Mouse (Mus musculus) neural tube, embryonic 10.5 days (tissue): ENCODE measurements around the gene Dhx32.

Experiments
- DNase-seq: peaks from one replicate; pipeline ENCODE4 v3.0.0-alpha.2; 2017; ENCODE audit warnings: low spot score; ENCODE audit errors: extremely low spot score

The Dhx32 gene

DNA sequence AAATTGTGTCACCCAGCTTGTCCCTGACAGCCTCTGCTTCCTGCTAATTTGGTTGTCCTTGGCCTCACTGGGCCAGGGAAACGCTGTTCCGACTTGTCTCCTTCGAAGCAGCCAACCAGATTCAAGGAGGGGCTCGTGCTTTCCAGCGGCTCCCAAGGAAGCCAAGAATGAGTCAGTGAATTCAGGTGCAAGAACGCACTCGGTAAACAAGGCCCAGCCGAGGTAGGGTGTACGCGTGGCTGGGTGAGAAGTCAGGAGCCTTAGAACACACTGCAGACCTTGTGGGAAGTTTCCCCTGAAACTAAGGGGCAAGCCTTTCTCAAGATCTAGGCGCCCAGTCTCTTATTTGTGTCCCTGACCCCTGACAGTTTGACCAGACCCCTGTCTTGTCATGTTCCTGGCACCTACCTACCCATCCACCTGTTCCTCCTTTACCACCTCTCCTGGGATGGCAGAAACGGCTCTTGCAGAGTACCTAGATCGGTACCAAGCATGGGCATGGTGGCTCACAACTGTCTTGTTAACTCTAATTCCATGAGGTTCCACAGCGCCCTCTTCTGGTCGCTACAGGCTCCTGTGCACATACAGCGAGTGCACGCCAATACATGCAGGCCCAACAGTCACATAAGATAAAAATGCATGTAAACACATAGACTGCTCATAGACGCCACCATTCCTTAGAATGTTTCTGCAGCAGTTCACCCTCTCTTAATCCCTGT is at the start of gene Dhx32:
TSS of gene Dhx32 (minus strand) at position 10 of the 719 bp plus-strand sequence.
- peak; percentile 65 for DNase-seq

DNA sequence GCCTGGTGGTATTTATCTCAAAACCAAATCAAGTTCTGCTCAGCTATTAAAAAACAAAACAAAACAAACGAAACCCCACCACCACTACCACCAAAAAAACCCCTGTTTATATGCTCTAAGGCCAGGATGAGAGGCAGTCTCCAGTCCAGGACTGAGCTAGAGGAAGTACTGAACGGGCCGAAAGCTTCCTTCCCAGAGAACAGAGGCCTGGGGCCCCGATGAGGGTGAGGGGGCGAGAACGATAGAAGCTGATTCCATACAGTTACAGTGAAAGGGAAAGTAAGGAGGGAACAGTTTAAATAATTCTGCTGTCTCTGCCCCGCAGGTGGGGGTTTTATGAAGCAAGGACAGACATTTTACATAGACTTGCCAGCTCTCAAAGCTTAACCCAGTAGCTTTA is 47.1 kb upstream of the Dhx32 start:
- DNase-seq = no peak

DNA sequence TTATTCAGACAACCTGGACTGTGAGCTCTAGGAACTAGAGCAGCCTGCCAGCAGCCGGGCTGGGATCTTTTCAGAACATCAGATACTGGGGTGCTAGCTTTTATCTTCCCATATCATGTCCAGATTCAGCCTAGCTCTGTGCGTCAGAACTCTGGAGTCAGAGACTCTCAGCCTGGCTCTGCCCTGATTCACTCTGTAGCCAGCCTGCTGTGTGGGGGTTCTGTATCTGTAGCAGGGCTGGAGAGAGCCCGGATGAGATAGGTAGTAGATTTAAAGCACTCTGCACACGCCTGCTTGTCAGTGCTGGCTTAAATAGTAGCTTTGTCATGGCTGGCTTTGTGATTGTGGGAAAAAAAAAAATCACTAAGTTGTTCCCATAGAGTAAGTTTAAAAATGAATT is 46.0 kb upstream of the Dhx32 start:
- DNase-seq = no peak

DNA sequence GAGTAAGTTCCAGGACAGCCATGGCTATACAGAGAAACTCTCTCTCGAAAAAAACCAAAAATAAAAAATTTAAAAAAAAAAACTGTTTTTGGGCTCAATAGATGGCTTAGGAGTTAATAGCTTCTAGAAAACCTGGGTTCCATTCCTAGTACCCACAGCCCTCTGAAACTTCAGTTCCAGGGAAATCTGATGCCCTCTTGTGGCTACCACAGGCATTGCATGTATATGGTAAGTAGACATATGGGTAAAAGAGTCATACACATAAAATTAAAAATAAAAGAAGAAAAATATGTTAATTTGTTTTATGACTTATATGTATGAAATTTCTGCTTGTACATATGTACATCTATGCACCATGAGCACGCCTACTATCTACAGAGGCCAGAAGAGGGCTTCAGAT is 42.1 kb upstream of the Dhx32 start:
- no peak for DNase-seq

DNA sequence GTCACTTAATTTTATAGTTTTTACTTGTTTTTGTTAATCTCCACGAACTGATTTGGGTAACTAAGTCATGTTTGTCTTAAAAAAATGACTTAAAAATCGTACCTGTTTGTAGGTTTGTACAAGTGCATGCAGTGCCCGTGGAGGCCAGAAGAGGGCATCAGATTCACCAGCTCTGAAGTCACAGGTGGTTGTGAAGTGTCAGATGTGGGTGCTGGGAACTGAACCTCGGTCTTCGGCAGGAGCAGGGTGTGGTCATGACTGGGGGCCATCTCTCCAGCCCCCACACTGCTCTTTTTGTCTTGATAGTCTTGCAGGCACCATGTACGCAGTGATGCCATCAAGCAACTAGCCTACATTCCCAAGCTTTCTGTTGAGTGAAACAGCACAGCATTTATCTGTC is 41.2 kb upstream of the Dhx32 start:
- DNase-seq = no peak

DNA sequence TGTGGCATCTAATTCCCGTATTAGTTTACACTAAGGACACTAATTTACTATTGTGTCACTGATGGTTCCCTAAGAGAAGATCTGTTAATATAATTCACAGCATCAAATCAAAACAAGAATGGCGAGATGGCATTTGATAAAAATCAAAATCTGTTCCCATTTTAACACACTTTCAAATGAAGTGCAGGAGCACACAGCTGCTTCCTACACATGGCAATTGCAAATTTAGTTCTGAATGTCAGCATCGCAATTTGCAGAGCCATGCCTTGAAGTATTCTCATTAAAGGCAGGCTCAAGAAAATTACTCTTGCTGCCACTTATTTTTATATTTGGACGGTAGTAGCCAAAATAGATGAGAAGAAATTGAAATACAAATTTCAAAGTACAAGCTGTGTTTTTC is 30.8 kb upstream of the Dhx32 start:
- no peak for DNase-seq

DNA sequence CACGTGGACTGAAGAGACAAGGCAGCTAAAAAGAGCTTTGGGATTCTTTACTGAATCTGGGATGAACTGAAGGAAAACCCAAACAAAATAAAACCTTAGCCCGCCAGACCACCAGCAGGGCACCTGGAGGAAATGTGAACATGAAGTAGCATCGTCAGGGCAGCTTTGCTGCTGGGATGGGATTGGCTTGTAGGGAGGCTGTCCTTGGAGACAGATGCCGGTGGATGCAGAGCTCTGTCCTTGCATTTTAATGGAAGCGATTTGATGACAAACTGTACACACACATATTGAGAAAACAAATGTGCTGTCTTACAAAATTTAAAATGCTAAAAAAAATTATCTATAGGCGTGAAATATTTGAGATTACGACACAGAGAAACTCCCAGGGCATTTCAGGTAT is 30.4 kb upstream of the Dhx32 start:
- no peak for DNase-seq

DNA sequence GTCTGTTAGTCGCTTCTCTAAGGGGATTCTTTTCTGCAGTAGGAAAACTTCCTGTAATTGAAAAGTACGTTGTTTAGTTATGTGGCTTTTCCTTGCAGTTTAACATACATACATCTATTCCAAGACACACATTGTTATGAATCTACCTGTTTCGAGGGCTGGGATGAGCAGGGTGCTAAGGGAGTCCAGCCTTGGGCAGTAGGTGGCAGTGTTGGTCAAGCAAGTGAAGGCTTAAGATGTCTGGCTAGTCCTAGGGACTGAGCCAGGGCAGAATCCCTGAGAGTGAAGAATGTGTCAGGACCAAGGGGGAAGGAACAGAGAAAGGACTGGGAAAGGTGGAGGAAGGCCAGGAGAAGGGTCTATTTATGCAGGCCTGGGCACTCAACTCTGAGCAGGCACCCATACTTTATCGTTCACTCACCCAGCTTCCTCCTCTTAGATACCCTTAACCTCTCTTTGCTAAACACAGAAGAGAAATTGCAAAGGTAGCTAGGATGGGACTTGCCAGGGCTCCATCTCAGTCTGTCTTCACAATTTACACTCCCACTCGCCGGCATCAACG is 23.2 kb upstream of the Dhx32 start:
- DNase-seq = peak; percentile 55

DNA sequence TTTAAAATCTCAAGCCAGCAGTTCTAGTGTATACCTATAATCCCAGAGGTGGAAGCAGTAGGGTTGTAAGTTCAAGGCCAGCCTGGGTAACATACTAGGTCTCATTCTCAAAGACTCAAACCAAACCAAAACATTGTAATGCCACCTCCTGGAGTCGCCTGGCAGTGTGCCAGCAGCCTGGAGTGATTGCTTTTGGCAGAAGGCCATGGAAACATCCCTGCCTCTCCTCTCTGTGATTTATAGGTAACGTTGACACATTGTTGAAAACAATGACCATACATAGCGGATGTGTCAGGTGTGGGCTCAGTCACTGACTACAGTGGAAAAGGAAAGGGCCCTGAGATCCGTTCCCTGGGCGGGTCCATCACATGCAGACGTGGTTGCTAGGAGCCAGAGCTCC is 19.3 kb upstream of the Dhx32 start:
- DNase-seq = no peak

DNA sequence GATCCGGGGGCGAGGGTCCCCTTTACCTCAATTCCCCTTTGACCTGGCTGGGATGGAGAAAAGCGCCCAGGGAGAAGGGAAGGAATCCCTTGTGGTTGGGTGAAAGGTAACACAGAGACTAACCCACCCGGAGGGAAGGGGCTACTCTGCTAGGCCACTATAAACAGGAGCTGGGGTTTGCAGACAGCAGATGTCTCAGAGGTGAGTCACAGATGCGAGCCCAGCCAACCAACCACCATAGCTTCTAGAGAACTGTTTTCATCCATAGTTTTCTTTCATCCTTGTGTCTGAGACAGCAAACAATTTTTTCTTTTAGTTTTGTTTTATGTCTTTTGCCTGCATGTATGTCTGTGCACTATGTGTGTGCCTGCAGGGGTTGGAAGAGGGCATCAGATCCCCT is 17.4 kb upstream of the Dhx32 start:
- DNase-seq = no peak

DNA sequence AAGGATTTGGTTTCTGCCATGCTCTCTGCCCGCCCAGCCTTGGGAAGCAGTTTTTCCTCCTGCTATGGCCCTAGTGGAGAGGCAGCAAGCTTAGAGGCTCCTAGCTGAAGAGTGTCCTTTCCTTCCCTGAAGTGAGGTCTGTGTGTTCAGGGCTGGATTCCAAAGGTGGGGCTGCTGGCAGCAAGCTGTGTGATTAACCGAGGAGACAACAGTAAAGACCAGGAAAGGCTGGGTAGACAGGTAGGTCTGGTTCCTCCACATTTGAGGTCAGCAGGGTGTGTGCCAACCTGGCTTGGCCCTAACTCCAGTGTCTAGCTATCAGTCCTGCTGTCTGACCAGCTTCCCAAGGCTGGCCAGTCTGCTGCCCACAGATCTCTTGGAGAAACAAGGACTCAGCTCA is 12.2 kb upstream of the Dhx32 start:
- no peak for DNase-seq

DNA sequence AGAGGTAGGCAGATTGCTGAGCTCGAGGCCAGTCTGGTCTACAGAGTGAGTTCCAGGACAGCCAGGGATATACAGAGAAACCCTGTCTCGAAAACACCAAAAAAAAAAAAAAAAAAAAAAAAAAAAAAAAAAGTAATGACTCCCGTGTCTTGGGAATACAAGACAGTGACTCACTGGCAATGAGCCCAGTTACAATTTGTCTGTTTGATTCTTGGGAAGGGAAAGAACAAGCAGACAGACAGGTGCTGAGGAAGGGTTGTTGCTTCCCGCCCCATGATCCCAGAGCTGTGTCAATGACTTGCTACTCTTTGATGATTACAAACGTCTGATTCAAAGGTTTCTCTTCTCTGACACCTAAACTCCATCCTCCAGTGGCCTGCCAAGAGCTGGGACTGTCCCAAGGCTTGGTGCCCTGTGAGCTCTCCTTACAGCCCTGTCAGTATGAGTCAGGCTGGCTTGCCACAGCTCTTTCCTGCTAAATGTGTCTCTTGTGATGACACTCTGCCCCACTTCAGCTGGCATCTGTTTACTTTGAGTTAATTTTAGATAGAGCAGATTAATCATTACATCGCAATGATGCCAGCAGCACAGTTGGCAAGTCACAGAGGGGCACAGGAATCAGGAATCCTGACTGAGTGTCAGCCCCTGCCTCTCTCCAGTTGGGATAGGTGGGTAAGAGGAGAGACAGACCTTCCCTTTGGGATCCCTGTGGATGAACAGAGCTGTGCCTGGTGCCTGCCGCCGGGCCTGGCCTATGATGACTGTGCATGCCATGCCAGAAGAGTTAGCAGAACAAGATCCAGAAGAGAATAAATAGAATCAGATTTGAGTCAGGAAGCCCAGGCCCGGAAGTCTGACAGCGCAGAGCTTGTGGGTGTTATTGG is 11.0 kb upstream of the Dhx32 start:
- no peak for DNase-seq

DNA sequence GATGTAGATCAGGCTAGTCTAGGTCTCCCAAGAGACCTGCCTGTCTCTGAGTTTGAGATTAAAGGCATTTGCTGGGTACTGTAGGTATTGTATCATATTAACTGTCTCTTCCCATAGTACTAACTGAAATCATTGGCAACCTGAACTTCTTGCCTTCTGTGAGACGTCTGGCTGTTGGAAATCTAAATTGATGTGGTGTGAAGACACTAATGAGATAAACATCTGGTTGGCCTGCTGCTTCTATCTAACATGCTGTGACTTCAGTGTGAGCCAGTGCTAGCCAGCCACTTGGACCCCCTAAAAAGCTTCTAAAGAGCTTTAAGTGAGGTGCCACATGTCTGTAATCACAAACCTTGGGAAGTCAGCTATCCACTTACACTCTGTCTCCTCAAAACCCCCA is 10.2 kb upstream of the Dhx32 start:
- DNase-seq = no peak

DNA sequence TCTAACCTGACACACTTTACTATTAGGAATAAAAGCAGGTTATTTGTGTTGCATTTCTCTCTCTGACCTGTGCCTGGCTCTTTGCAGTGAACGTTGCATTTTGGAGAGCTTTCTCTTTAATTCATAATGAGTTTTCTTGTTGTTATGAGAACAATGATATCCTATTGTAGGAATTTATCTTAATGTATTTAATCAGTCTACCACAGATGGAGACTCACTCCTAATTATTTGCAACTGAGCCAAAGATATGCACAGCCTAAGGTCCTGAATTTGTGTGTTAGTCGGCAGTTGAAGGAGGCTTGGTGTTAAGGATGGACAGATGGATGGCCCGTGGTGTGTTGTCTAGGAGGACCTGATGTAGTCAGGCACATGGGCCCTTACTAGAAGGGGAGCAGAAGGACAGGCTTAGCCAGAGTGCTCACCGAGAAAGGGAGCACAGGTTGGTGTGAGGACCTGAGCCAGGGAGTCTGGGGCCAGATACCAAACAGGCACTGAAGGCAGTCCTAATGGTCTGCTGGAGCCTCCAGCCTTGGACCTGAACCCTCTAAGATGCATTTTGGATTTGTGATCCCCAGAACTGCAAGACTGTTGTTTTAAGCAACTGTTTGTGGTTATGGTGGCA is 8.2 kb upstream of the Dhx32 start:
- no peak for DNase-seq

DNA sequence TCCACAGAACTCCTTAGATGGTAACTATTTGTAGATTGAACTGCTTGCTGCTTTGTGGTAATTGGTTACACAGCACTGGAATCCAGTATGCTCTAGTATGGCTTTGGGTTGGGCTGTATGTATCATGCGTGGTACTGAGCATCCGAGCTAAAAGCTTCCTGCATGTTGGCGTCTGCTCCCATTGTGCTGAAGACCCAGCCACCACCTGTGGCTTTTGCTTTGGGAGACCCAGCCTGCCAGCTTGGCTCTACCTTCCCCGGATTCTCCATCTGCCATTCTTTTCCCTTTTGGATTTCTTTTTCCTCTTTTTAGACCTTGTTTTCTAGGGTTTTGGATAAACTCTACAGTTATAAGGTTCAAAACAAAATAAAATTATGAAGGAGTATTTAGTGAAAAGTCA is 7.6 kb upstream of the Dhx32 start:
- DNase-seq = no peak

DNA sequence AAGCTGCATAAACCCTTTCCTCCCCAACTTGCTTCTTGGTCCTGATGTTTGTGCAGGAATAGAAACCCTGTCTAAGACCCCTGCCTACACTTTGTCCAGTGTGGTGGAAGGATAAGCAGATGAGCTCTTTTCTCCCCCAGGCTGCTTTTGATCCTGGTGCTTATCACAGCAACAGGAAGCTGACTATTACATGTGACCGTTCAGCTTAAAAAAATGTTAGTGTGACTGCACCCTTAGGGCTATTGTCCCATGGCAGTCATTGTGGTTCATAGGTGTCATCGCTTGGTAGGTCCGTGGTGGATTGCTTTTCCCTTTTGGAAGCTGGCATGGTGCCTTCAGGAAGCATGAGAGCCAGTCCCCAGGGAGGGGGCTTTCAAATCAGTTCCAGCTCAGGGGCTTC is 5.6 kb upstream of the Dhx32 start:
- DNase-seq = no peak

DNA sequence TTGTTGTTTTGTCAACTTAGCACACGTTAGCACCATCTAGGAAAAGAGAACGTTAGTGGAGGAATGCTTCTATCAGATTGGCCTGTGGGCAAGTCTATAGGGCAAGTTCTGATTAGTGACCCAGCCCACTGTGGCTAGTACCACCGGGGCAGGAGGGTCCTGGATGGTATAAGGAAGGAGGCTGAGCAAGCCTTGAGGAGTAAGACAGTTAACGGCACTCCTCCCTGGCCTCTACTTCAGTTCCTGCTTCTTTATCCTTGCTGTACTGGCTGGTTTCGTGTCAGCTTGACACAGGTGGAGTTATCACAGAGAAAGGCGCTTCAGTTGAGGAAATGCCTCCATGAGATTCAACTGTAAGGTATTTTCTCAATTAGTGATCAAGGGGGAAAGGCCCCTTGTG is 5.0 kb upstream of the Dhx32 start:
- DNase-seq = no peak

DNA sequence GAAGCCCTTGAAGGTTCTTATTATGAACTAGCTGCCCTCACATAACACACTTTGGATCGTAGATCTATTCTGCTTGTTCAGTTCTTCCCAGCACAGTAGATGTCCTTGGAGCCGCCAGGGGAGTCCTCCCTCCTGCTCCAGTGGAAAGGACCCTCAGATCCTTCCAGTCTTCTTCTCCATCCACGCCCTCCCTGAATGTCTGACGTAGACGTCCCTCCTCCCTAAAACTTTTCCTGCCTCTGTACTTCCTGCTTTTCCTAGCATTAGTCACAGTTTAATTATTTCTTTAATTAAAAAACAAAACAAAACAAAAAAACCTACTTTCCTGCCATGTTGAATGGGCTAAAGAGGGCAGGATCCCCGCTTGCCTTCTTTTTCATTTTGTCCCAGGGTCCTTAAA is 535 bp downstream of the Dhx32 start:
- no peak for DNase-seq

DNA sequence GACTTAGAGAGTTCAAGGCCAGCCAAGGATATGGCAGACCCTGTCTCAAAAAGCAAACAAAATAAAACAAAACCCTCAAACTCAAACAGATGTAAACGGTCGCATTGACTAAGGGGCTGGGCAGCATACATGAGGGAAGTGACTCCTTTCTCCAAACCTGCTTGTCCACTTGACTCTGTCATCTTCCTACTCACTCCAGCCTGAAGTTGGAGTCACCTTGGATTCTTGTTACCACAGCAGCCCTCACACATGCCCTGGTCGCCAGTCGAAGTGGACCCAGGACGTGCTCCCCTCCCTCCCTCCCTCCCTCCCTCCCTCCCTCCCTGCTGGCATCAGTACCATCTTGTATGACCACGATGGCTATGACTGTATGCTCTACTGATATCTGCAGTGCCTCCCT is 943 bp downstream of the Dhx32 start:
- no peak for DNase-seq

DNA sequence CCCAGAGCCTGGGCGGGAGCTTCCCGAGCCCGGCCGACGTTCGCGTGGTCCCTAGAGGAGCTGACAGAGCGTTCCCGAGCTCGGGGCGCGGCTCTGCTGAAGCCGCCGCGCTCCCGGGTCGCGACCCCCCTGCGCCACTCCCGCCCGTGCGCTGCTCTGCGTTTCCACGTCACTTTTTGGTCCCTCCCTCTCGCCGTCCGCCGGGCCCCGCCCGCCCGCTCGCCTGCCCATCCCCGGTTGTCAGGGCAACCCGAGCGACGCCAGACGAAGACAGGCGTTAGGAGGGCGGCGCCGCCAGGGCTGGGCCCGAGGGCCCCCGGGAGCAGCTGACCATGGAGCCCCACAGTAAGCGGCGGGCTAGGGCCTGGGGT is 5.9 kb downstream of the Dhx32 start, which contains the start of gene Fank1:
TSS of gene Fank1 (plus strand) at position 236 of the 371 bp plus-strand sequence.
- peak; percentile 91 for DNase-seq

DNA sequence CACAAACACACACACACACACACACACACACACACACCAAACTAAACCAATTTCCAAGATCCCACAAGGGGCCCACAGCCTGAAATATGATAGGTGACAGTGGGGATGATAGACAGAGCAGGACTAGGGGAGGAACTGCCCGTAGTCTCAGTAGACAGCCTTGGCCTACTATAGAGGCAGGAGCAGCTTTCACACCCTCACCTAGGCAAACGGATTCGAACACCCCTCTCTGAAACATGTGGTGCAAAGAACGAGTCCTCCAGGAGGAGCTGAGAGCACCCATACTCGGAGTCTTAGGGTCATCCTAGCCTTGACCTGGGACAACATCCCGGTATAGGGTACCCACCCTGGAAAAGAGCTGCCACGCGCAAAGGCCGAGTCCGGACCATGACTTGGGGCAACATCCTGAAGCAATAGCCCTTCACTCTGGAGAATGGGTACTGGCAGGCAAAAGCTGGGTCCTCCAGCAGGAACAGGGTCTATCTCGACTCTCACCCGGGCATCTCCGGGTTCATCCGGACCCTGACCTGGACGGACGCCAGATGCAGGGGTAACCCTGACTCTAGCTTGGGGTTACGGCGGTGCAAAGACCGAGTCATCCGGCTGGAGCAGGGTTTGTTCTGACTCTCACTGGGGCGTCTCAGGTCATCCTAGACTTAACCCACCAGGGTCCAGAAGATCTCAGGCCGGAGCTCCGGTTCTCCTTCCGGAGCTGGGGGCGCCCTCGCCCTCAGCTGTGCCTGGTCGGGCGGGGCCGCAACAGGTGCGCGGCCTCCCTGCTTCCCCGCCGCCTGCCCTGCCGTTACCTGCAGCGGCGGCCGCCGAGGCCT is 6.5 kb downstream of the Dhx32 start:
- DNase-seq = no peak
